Mouse (Mus musculus) embryo, embryonic 10.5 days (tissue): ENCODE results near the gene Cep55.

Experiments
- DNase-seq: peaks from one replicate; pipeline ENCODE4 v3.0.0-alpha.2; 2015; ENCODE audit warnings: low spot score

Cep55 gene

GRCm38 (mm10) chr19:38107871-38108270 is 53.1 kb downstream of the Cep55 start:
- no peak for DNase-seq

GRCm38 (mm10) chr19:38109506-38110242 is 54.9 kb downstream of the Cep55 start:
- DNase-seq = no peak

GRCm38 (mm10) chr19:38111056-38111455 is 56.2 kb downstream of the Cep55 start:
- DNase-seq = no peak

- no peak for DNase-seq
Measured at GRCm38 (mm10) chr19:38112575-38112974, 57.8 kb downstream of the Cep55 start.

- no peak for DNase-seq
Measured at GRCm38 (mm10) chr19:38114834-38115491, 60.2 kb downstream of the Cep55 start.

GRCm38 (mm10) chr19:38120123-38120760 is 65.4 kb downstream of the Cep55 start:
- no peak for DNase-seq

GRCm38 (mm10) chr19:38123921-38124320 is 69.1 kb downstream of the Cep55 start:
- DNase-seq = no peak
